Mouse (Mus musculus) MEL (cell line): ENCODE results near the gene Cd47. TPM values are rescaled to one million over a fixed set of nuclear protein-coding genes. Genes with fewer than 3 reads are reported as not detected.

ENCODE experiments used
- DNase-seq: peaks from one replicate; pipeline ENCODE4 v3.0.0; 2011; ENCODE audit warnings: low read depth, low spot score
- H3K27ac ChIP-seq: 2 replicates; pipeline ENCODE4 v1.5.1; 2012; ENCODE audit warnings: low read depth, mild to moderate bottlenecking, control low read depth, low read length, moderate library complexity; ENCODE audit not compliant: control insufficient read depth
- H3K27me3 ChIP-seq, 2 experiments: fragments of 150-350 bp in 1 of 2; sonication (generic) in 1 of 2; 2 replicates each; pipeline ENCODE4 v1.6.1; 2012; ENCODE audit warnings: low read length in 2 of 2, mild to moderate bottlenecking in 2 of 2, improper control_type of control experiment in 1 of 2, moderate library complexity in 1 of 2; ENCODE audit not compliant: insufficient read depth in 2 of 2, control insufficient read depth in 1 of 2
- H3K36me3 ChIP-seq, 2 experiments: 2 replicates each; pipeline ENCODE4 v1.6.1; 2012 to 2014; ENCODE audit warnings: low read length in 2 of 2, improper control_type of control experiment in 1 of 2, inconsistent platforms in 1 of 2, mild to moderate bottlenecking in 1 of 2; ENCODE audit not compliant: insufficient read depth in 2 of 2, control insufficient read depth in 1 of 2
- H3K4me1 ChIP-seq, 2 experiments: fragments of 150-350 bp in 1 of 2; sonication (generic) in 1 of 2; 2 replicates each; pipeline ENCODE4 v1.6.1; 2012; ENCODE audit warnings: low read length in 2 of 2, improper control_type of control experiment in 1 of 2, mild to moderate bottlenecking in 1 of 2; ENCODE audit not compliant: insufficient read depth in 2 of 2, control insufficient read depth in 1 of 2
- H3K4me3 ChIP-seq, 2 experiments: fragments of 150-350 bp in 1 of 2; sonication (generic) in 1 of 2; 2 replicates each; pipeline ENCODE4 v1.5.1; 2012; ENCODE audit warnings: low read depth in 2 of 2, low read length in 2 of 2, mild to moderate bottlenecking in 2 of 2, moderate library complexity in 2 of 2, control low read depth in 1 of 2, improper control_type of control experiment in 1 of 2; ENCODE audit not compliant: control insufficient read depth in 1 of 2, insufficient read depth in 1 of 2
- H3K79me2 ChIP-seq: 2 replicates; pipeline ENCODE4 v1.6.1; 2012; ENCODE audit warnings: mild to moderate bottlenecking, low read length, moderate library complexity; ENCODE audit not compliant: control insufficient read depth, poor library complexity, insufficient read depth
- H3K9ac ChIP-seq: 2 replicates; pipeline ENCODE4 v1.6.1; 2012; ENCODE audit warnings: low read depth, mild to moderate bottlenecking, control low read depth, low read length, moderate library complexity; ENCODE audit not compliant: control insufficient read depth, poor library complexity, severe bottlenecking
- H3K9me3 ChIP-seq: fragments of 150-350 bp; sonication (generic); replicated peaks from 2 replicates; pipeline ENCODE4 v1.6.1; 2012; ENCODE audit warnings: mild to moderate bottlenecking, low read length, improper control_type of control experiment, moderate library complexity; ENCODE audit not compliant: insufficient read depth
- BHLHE40 ChIP-seq: IDR thresholded peaks from 2 replicates; pipeline ENCODE4 v1.6.1; 2012; ENCODE audit warnings: low read depth, mild to moderate bottlenecking, inconsistent platforms, low read length, improper control_type of control experiment, borderline replicate concordance
- CHD1 ChIP-seq: IDR thresholded peaks from 2 replicates; pipeline ENCODE4 v1.6.1; 2012; ENCODE audit warnings: low read depth, mild to moderate bottlenecking, inconsistent platforms, low read length, improper control_type of control experiment
- CHD2 ChIP-seq: IDR thresholded peaks from 2 replicates; pipeline ENCODE4 v1.6.1; 2011; ENCODE audit warnings: low read length, improper control_type of control experiment
- CTCF ChIP-seq, 3 experiments: IDR thresholded peaks in 2 of 3; conservative IDR thresholded peaks in 1 of 3; 2 replicates each; pipeline ENCODE4 v1.5.1; 2011 to 2012; ENCODE audit warnings: low read length in 3 of 3, low read depth in 2 of 3, mild to moderate bottlenecking in 2 of 3, improper control_type of control experiment in 1 of 3, inconsistent platforms in 1 of 3, mixed read lengths in 1 of 3, moderate library complexity in 1 of 3; ENCODE audit not compliant: control insufficient read depth in 1 of 3, insufficient read depth in 1 of 3, poor library complexity in 1 of 3, severe bottlenecking in 1 of 3
- E2F4 ChIP-seq: IDR thresholded peaks from 2 replicates; pipeline ENCODE4 v1.6.1; 2011; ENCODE audit warnings: low read depth, low read length, improper control_type of control experiment, borderline replicate concordance
- ELF1 ChIP-seq: IDR thresholded peaks from 2 replicates; pipeline ENCODE4 v1.6.1; 2014; ENCODE audit warnings: low read depth, mild to moderate bottlenecking, inconsistent platforms, low read length, improper control_type of control experiment, moderate library complexity
- EP300 ChIP-seq, 2 experiments: IDR thresholded peaks; 2 replicates each; pipeline ENCODE4 v1.6.1; 2011; ENCODE audit warnings: improper control_type of control experiment in 2 of 2, low read length in 2 of 2, low read depth in 1 of 2, mild to moderate bottlenecking in 1 of 2
- ETS1 ChIP-seq: IDR thresholded peaks from 2 replicates; pipeline ENCODE4 v1.6.1; 2012; ENCODE audit warnings: low read depth, mild to moderate bottlenecking, inconsistent platforms, low read length, improper control_type of control experiment, moderate library complexity
- GABPA ChIP-seq: IDR thresholded peaks from 2 replicates; pipeline ENCODE4 v1.6.1; 2012; ENCODE audit warnings: low read depth, mild to moderate bottlenecking, inconsistent platforms, low read length, improper control_type of control experiment, moderate library complexity
- GATA1 ChIP-seq: IDR thresholded peaks from 2 replicates; pipeline ENCODE4 v1.6.1; 2011; ENCODE audit warnings: low read depth, low read length, improper control_type of control experiment
- HCFC1 ChIP-seq: IDR thresholded peaks from 2 replicates; pipeline ENCODE4 v1.6.1; 2012; ENCODE audit warnings: low read depth, mild to moderate bottlenecking, inconsistent platforms, low read length, improper control_type of control experiment, moderate library complexity
- JUND ChIP-seq: IDR thresholded peaks from 2 replicates; pipeline ENCODE4 v1.6.1; 2011; ENCODE audit warnings: low read depth, mild to moderate bottlenecking, improper control_type of control experiment, low read length
- KAT2A ChIP-seq: conservative IDR thresholded peaks from 2 replicates; pipeline ENCODE4 v1.6.1; 2012; ENCODE audit warnings: low read depth, low read length, improper control_type of control experiment, inconsistent platforms
- MAFK ChIP-seq: IDR thresholded peaks from 2 replicates; pipeline ENCODE4 v1.6.1; 2011; ENCODE audit warnings: low read depth, mild to moderate bottlenecking, low read length, improper control_type of control experiment, borderline replicate concordance
- MAX ChIP-seq: IDR thresholded peaks from 2 replicates; pipeline ENCODE4 v1.6.1; 2011; ENCODE audit warnings: low read length, improper control_type of control experiment
- MAZ ChIP-seq: IDR thresholded peaks from 2 replicates; pipeline ENCODE4 v1.6.1; 2012; ENCODE audit warnings: low read depth, mild to moderate bottlenecking, inconsistent platforms, low read length, improper control_type of control experiment
- MEF2A ChIP-seq: IDR thresholded peaks from 2 replicates; pipeline ENCODE4 v1.6.1; 2014; ENCODE audit warnings: low read depth, mild to moderate bottlenecking, inconsistent platforms, low read length, improper control_type of control experiment; ENCODE audit not compliant: poor library complexity, insufficient replicate concordance, severe bottlenecking; ENCODE audit errors: extremely low read depth
- MXI1 ChIP-seq: IDR thresholded peaks from 2 replicates; pipeline ENCODE4 v1.6.1; 2011; ENCODE audit warnings: mild to moderate bottlenecking, low read depth, low read length, improper control_type of control experiment
- MYB ChIP-seq: IDR thresholded peaks from 2 replicates; pipeline ENCODE4 v1.6.1; 2011; ENCODE audit warnings: mild to moderate bottlenecking, low read depth, low read length, improper control_type of control experiment
- MYC ChIP-seq: IDR thresholded peaks from 2 replicates; pipeline ENCODE4 v1.6.1; 2011; ENCODE audit warnings: low read depth, mild to moderate bottlenecking, low read length, improper control_type of control experiment, moderate library complexity
- NELFE ChIP-seq: IDR thresholded peaks from 2 replicates; pipeline ENCODE4 v1.6.1; 2011; ENCODE audit warnings: low read depth, low read length, improper control_type of control experiment
- NRF1 ChIP-seq: IDR thresholded peaks from 2 replicates; pipeline ENCODE4 v1.6.1; 2014; ENCODE audit warnings: low read depth, mild to moderate bottlenecking, inconsistent platforms, low read length, improper control_type of control experiment, moderate library complexity; ENCODE audit not compliant: poor library complexity, insufficient read depth, severe bottlenecking
- POLR2A ChIP-seq, 2 experiments: IDR thresholded peaks; 2 replicates each; pipeline ENCODE4 v1.6.1; 2011 to 2012; ENCODE audit warnings: low read length in 2 of 2, mild to moderate bottlenecking in 2 of 2, control low read depth in 1 of 2, improper control_type of control experiment in 1 of 2, low read depth in 1 of 2, moderate library complexity in 1 of 2; ENCODE audit not compliant: control insufficient read depth in 1 of 2, insufficient read depth in 1 of 2, poor library complexity in 1 of 2
- POLR2AphosphoS5 ChIP-seq: IDR thresholded peaks from 2 replicates; pipeline ENCODE4 v1.6.1; 2012; ENCODE audit warnings: low read depth, borderline replicate concordance, mild to moderate bottlenecking, inconsistent platforms, low read length, moderate library complexity, mixed read lengths
- RAD21 ChIP-seq: IDR thresholded peaks from 2 replicates; pipeline ENCODE4 v1.6.1; 2011; ENCODE audit warnings: mild to moderate bottlenecking, low read depth, low read length, improper control_type of control experiment
- RCOR1 ChIP-seq: IDR thresholded peaks from 2 replicates; pipeline ENCODE4 v1.6.1; 2012; ENCODE audit warnings: low read depth, mild to moderate bottlenecking, inconsistent platforms, low read length, improper control_type of control experiment
- SIN3A ChIP-seq: IDR thresholded peaks from 2 replicates; pipeline ENCODE4 v1.6.1; 2012; ENCODE audit warnings: low read length, improper control_type of control experiment, inconsistent platforms
- SMC3 ChIP-seq: IDR thresholded peaks from 2 replicates; pipeline ENCODE4 v1.6.1; 2011; ENCODE audit warnings: low read depth, low read length, improper control_type of control experiment
- TBP ChIP-seq: IDR thresholded peaks from 2 replicates; pipeline ENCODE4 v1.8.0; 2011; ENCODE audit warnings: low read depth, low read length, improper control_type of control experiment
- TCF12 ChIP-seq: IDR thresholded peaks from 2 replicates; pipeline ENCODE4 v1.6.1; 2014; ENCODE audit warnings: low read depth, mild to moderate bottlenecking, inconsistent platforms, low read length, improper control_type of control experiment, moderate library complexity
- UBTF ChIP-seq: IDR thresholded peaks from 2 replicates; pipeline ENCODE4 v1.6.1; 2012; ENCODE audit warnings: low read depth, mild to moderate bottlenecking, inconsistent platforms, low read length, improper control_type of control experiment, moderate library complexity, borderline replicate concordance; ENCODE audit not compliant: insufficient read depth
- USF1 ChIP-seq: IDR thresholded peaks from 2 replicates; pipeline ENCODE4 v1.6.1; 2014; ENCODE audit warnings: low read depth, mild to moderate bottlenecking, inconsistent platforms, low read length, improper control_type of control experiment, moderate library complexity
- ZC3H11A ChIP-seq: IDR thresholded peaks from 2 replicates; pipeline ENCODE4 v1.6.1; 2012; ENCODE audit warnings: low read depth, mild to moderate bottlenecking, inconsistent platforms, low read length, improper control_type of control experiment
- ZKSCAN1 ChIP-seq: IDR thresholded peaks from 2 replicates; pipeline ENCODE4 v1.6.1; 2012; ENCODE audit warnings: low read depth, mild to moderate bottlenecking, inconsistent platforms, low read length, improper control_type of control experiment, moderate library complexity
- ZMIZ1 ChIP-seq: IDR thresholded peaks from 2 replicates; pipeline ENCODE4 v1.6.1; 2012; ENCODE audit warnings: low read depth, mild to moderate bottlenecking, inconsistent platforms, low read length, improper control_type of control experiment, moderate library complexity
- polyA plus RNA-seq, 2 experiments: library from polyadenylated mRNA; stranded (reverse) in 1 of 2; unstranded in 1 of 2; fragments of >175 nt in 1 of 2; fragments of >200 nt in 1 of 2; gene quantifications; 2 replicates each; pipeline versions ENCODE4 v1.2.1 to v1.2.4; 2012; ENCODE audit warnings: low replicate concordance in 2 of 2, low read depth in 1 of 2; ENCODE audit not compliant: insufficient read length in 2 of 2, insufficient read depth in 1 of 2, missing spikeins in 1 of 2
- total RNA-seq: library from RNA; depleted of rRNA; stranded (reverse); fragments of 300-350 nt; gene quantifications from 2 replicates; pipeline ENCODE4 v1.2.3, GENCODE M21; 2012

Gene Cd47
- total and polyA plus RNA-seq, 3 experiments = 45.9 to 57.5 (median 51.7) TPM

DNA sequence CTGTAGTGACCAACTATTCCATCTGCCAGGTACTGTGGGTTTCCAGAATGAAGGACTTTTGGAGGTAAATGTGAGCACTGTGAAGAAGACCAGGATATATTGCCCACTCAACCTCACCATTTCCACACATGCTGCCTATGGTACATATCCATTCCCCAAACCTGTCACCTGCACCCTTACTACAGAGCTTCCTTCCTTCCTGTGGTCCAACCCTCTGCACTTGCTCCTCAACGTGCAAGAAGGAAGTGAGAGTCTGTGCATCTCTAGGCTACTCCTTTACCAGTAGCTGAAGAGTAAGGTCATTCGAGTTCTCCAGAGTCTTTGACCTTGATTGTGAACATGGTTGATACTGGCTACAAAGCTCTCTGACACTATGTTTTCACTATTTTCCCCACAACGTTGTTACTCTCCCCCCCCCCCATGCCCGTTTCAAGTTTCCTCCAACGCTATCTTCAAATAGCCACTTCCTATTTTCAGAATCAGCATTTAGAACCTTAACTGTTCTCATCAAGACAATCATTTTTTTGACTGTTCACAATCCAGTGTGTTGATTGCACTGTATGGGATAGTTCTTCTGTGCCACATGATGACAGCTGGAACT is 18.7 kb upstream of the Cd47 start:
- Histone ChIP-seq H3K9me3 (no peaks in the 10 kb centered on the region), H3K27ac (peak overlapping the region; percentile 46; the same call in 1 of the 2 replicates), H3K79me2 (no peaks in the 10 kb centered on the region), H3K36me3 (peaks cover 0 to 30% of the 10 kb centered on the region in 2 experiments; a peak in 2 of 4 replicates), H3K4me1 (peaks cover 2 to 15% of the 10 kb centered on the region in 2 experiments; a peak in 3 of 4 replicates), H3K27me3 (no peaks in the 10 kb centered on the region), H3K9ac (no peak overlapping the region), H3K4me3 (no peak overlapping the region)
- peak; percentile 62 for DNase-seq
- 0 out of 2 replicates have a peak, but pooled peaks have one; percentile 40 for TF ChIP-seq MYC
- no peak for TF ChIP-seq ELF1
- TF ChIP-seq HCFC1 = no peak
- TF ChIP-seq GATA1 = peak; percentile 53; the same call in 1 of the 2 replicates
- TF ChIP-seq CHD1 = no peak
- TF ChIP-seq POLR2A (IDR thresholded peaks at IDR 0.05; ENCODE audit: control insufficient read depth in 1 of 2, insufficient read depth in 1 of 2, low read depth in 1 of 2, low read length in 2 of 2, poor library complexity in 1 of 2) = no peak
- no peak for TF ChIP-seq KAT2A
- TF ChIP-seq MAZ = no peak
- no peak for TF ChIP-seq MAX
- TF ChIP-seq TCF12 = 0 out of 2 replicates have a peak, but pooled peaks have one; percentile 9
- TF ChIP-seq MXI1 = no peak
- TF ChIP-seq TBP = no peak
- no peak for TF ChIP-seq JUND
- TF ChIP-seq UBTF = no peak
- no peak for TF ChIP-seq CHD2
- no peak for TF ChIP-seq CTCF (IDR thresholded peaks at IDR 0.05 in 2 of 3, conservative IDR thresholded peaks at IDR 0.05 in 1 of 3; ENCODE audit: control insufficient read depth in 1 of 3, insufficient read depth in 1 of 3, low read depth in 2 of 3, low read length in 3 of 3, poor library complexity in 1 of 3, severe bottlenecking in 1 of 3)
- no peak for TF ChIP-seq POLR2AphosphoS5
- no peak for TF ChIP-seq RCOR1
- TF ChIP-seq E2F4 = no peak
- no peak for TF ChIP-seq MYB
- TF ChIP-seq MEF2A = no peak
- no peak for TF ChIP-seq ZC3H11A
- no peak for TF ChIP-seq MAFK
- TF ChIP-seq SMC3 = no peak
- no peak for TF ChIP-seq ZMIZ1
- TF ChIP-seq SIN3A = peak; percentile 23; the same call in 1 of the 2 replicates
- TF ChIP-seq NELFE = no peak
- no peak for TF ChIP-seq BHLHE40
- TF ChIP-seq EP300 (IDR thresholded peaks at IDR 0.05; ENCODE audit: low read depth in 1 of 2, low read length in 2 of 2) = peak; percentile 55 to 77; a peak in 3 of 4 replicates
- TF ChIP-seq RAD21 = no peak
- TF ChIP-seq ETS1 = peak; percentile 45
- TF ChIP-seq NRF1 = no peak
- TF ChIP-seq ZKSCAN1 = no peak
- TF ChIP-seq USF1 = no peak
- TF ChIP-seq GABPA = no peak
